Mouse (Mus musculus): Measurements from ENCODE around the gene Rccd1. TPM values are rescaled to one million over a fixed set of nuclear protein-coding genes. Genes with fewer than 3 reads are reported as not detected.

Gene Rccd1
- polyA plus RNA-seq (2012; rRNA removed), result 9.6 and 12.5 TPM in 2 replicates

GRCm38 (mm10) chr7:80324043-80324815 is at the start of gene Rccd1:
Gene Rccd1, minus strand, starts transcription at chr7:80324454.

GRCm38 (mm10) chr7:80371041-80371751 is 46.9 kb upstream of the Rccd1 start, which contains the start of gene Man2a2:
Gene Man2a2, minus strand, starts transcription at chr7:80371375.

GRCm38 (mm10) chr7:80342858-80343257 is 18.6 kb upstream of the Rccd1 start, which contains the start of gene Hddc3:
Gene Hddc3, plus strand, starts transcription at chr7:80343104.

GRCm38 (mm10) chr7:80340793-80341192 is 16.5 kb upstream of the Rccd1 start, which contains the start of gene Unc45a:
Gene Unc45a, minus strand, starts transcription at chr7:80341005.

GRCm38 (mm10) chr7:80294062-80294763 is 30.0 kb downstream of the Rccd1 start, which contains the start of gene Prc1:
Gene Prc1, plus strand, starts transcription at chr7:80294450.

GRCm38 (mm10) chr7:80268897-80269750 is 55.1 kb downstream of the Rccd1 start, which contains the start of gene Vps33b:
Gene Vps33b, plus strand, starts transcription at chr7:80269649.

GRCm38 (mm10) chr7:80260625-80261371 is 63.5 kb downstream of the Rccd1 start, which contains the start of gene Ngrn:
Gene Ngrn, plus strand, starts transcription at chr7:80261215.

GRCm38 (mm10) chr7:80246148-80246721 is 78.0 kb downstream of the Rccd1 start, which contains the start of gene Ttll13:
Gene Ttll13, plus strand, starts transcription at chr7:80246376.

Other genes starting within 250 kb of the Rccd1 start
- 128 and 134 TPM in 2 replicates for gene Idh2, start 209.1 kb downstream of the Rccd1 start, polyA plus RNA-seq (2012; rRNA removed)
- gene Sema4b, start 137.6 kb downstream of the Rccd1 start, polyA plus RNA-seq (2012; rRNA removed), result 61.9 and 68.4 TPM in 2 replicates
- 415 and 484 TPM in 2 replicates for gene Cib1, start 91.6 kb downstream of the Rccd1 start, polyA plus RNA-seq (2012; rRNA removed)
- gene Gdpgp1, start 91.6 kb downstream of the Rccd1 start, polyA plus RNA-seq (2012; rRNA removed), result 5.0 and 5.1 TPM in 2 replicates
- gene Ttll13, start 78.1 kb downstream of the Rccd1 start, polyA plus RNA-seq (2012; rRNA removed), result 0.19 and 0.22 TPM in 2 replicates
- 18.6 and 21.8 TPM in 2 replicates for gene Ngrn, start 63.2 kb downstream of the Rccd1 start, polyA plus RNA-seq (2012; rRNA removed)
- gene Vps33b, start 54.8 kb downstream of the Rccd1 start, polyA plus RNA-seq (2012; rRNA removed), result 11.4 and 12.8 TPM in 2 replicates
- 8.2 and 13.2 TPM in 2 replicates for gene Prc1, start 30.0 kb downstream of the Rccd1 start, polyA plus RNA-seq (2012; rRNA removed)
- gene Unc45a, start 16.6 kb upstream of the Rccd1 start, polyA plus RNA-seq (2012; rRNA removed), result 117 and 118 TPM in 2 replicates
- 55.4 and 61.7 TPM in 2 replicates for gene Hddc3, start 18.6 kb upstream of the Rccd1 start, polyA plus RNA-seq (2012; rRNA removed)
- gene Man2a2, start 46.9 kb upstream of the Rccd1 start, polyA plus RNA-seq (2012; rRNA removed), result 57.0 and 68.4 TPM in 2 replicates
- 20.0 and 26.6 TPM in 2 replicates for gene Fes, start 63.5 kb upstream of the Rccd1 start, polyA plus RNA-seq (2012; rRNA removed)
- gene Furin, start 81.0 kb upstream of the Rccd1 start, polyA plus RNA-seq (2012; rRNA removed), result 92.8 and 97.6 TPM in 2 replicates
- gene Blm, start 210.7 kb upstream of the Rccd1 start, polyA plus RNA-seq (2012; rRNA removed), result 0.31 and 0.51 TPM in 2 replicates